Mouse (Mus musculus): ENCODE measurements at regions not wholly inside any gene's neighbourhood (a gene's known extent, or its start where the extent isn't known, plus 50 kb on each side); places are given as distances from the start of the nearest gene placed in this dataset.

DNA sequence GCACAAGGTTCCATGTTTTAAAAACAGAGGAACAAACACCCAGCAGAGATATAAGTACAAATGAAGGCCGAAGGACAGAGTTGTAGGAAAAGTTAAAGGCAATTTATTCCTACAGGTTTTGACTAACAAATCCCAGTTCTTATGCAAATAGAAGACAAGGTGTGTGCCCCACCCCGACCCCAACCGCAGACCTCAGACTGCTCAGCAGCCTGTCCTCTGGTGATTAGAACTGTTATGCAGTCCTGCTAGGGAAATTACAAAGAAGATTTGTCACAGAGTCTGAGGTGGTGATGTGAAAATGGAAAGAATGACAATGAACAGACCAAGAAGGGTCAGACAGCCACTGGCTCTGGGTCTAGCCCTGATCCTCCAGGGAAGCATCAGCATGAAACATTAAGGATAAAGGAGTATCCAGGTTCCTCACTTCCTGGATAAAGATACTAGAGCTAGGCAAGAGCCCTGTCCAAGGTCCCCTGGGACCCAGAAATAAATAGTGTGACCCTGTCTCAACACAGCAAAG, 131.4 kb upstream of the Mpped2 start:
- DNase-seq = no peak

DNA sequence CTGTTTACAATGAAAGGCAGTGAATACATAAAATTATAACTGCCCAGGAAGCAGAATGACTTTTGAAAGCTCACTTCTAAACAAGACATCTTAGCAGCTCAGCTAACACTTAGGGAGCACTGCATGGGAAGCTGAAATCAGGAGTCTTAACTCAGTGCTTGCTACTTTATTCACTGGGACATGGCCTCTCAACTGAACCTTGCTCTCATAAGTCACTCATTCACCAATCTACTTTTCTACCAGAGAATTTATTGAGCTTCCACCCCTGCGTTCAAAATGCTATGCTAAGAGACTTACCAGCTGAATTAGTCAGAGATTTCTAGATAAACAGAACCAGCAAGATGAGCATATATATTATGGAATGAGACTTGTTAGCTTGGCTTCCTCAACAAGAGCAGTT, 122.8 kb upstream of the Mpped2 start:
- no peak for DNase-seq

DNA sequence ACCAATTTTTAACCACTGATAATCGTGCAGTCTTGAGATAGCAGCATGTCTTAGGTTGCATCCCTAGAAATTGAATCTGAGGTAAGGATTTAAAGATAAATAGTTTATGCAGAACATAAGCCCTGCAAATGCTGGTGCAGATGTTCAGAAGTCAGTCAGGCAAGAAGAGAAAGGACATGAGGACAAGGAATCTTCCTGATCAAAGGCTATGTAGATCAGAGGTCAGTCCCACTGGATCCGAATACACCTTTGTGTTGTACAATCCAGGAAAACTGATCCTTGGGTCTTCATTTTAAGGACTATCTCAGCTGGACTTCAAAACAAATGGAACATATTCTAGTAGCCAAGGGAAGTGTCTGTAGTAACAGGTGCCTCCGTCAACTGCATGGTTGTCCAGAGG, 121.7 kb upstream of the Mpped2 start:
- no peak for DNase-seq

DNA sequence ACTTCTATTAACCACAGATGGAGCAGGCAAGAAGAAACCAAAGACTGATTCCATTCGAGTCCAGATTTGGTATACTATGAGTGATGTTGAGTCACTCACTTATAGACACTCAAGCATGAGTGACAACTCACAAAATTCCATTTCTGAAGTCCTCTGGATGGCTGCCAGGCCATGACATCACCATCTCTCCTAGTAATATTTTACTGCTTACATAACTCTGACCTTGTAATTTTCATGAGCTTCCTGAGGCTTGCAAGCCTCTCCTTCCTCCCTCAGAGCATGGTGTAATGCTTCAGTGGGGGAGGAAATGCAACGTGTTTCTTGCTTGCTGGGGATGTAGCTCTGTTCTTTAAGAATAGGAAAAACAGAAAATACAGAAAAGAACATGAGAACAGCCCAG, 121.2 kb upstream of the Mpped2 start:
- no peak for DNase-seq

DNA sequence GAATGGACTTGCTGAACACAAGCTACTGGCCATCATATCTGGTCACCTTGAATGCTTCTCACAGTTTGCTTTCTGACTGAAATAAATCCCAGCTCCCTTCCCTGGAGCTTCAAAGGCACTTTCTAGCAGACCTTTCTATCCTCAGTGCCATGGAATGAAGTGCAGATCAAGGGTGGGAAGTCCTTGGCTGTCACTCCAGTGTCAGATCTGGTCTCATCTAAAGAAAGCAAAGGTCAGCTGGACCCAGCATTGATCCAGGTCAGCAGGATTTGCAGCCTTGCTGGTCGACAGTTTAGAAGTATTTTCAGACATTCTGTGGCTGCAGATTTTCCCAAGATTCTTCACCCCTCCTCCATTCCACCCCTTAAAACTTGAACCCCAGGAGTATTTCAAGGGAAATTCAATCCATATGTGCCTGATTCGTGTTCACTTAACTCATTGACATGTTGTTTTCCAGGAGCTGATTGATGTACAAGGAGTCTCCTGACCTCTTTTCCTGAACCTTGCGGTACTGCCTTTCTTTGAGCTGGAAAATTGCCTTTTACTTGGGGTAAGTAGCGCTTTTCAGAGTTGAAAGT, 116.2 kb upstream of the Mpped2 start:
- no peak for DNase-seq

DNA sequence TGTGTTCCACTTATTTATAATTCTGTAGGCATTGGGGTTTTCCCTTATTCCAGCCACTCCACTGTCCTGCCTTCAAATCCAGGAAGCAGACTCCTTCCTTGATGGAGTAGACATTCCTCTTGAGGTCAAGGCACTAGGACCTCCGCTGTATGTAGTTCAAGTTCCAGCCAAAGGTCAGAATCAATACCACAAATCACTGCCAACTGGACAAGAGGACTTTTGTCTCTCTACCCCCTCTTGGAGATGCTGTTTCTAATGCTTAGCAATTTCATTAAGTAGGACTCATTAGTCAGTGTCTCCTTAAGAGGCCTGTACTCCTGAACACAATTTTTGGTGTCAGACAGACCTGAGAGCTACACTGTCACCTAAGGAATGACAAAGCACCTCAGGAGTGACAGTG, 115.0 kb upstream of the Mpped2 start:
- DNase-seq = no peak

DNA sequence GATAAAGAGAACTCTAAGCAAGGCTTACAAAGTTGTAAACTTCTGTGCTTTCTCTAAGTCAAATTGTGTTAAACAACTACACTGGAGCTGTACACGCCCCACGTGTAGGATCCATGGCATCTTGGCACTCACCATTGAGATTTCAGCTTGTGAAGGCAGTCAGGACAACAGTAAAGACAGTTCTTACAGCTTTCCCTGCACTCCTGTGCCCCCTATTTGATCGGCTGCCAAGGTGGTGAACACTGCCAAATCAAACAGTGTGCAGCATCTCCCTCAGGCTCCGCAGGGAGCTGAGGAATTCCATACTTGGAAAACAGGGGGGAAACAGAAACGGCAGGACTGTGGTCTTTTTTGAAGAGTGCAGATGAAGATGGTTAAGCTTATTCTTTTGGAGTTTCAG, 112.4 kb upstream of the Mpped2 start:
- DNase-seq = no peak

DNA sequence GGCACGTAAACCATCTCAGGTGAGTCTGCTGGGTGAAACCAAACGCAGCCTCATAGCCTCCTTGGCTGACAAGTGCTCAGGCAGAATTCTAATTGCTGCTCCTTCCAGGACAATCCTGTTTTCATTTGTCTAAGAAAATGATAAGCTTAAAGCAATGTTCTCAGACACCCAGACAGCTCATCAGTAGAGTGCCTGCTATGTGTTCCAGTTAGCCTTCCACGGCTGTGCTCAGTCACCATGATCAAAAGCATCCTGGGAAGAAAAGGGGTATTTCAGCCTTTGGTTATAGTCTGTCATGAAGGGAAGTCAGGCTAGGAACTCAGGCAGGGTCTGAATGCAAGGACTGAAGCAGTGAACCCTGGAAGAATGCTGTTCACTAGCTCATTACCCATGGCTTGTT, 71.8 kb upstream of the Mpped2 start:
- DNase-seq = no peak

DNA sequence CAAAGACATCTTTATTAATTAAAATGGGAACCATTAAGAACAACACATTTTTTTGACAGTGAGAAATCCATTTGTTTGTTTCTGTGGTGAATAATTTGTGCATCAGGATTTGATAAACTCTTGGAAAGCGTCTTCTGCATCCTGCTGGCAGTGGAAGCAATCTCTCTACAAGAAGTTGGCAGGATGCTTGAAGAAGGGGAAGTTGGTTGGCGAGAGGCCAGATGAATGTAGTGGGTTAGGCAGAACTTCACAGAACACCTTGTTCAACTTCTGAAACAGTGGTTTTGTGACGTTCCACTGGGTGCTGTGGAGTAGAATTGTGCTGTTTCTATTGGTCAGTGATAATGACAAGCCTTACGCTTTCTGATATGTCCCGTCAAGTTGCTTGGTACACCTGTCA, 70.7 kb upstream of the Mpped2 start:
- no peak for DNase-seq

DNA sequence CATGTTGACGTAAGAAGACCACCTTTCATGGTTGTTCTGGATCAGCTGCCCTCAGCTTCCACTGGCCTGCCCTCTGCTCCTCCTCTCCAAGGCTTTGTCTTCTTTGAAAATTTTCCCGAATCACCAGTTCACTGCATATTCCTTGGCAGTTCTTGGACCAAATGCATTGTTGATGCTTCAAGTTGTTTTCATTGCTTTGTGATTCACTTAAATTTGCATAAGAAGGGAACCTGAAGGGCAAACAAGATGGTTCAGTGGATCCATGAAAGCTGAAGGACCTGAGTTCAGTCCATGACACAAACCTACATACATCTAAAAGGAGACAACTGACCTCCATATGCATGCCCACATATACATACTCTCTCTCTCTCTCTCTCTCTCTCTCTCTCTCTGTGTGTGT, 69.4 kb upstream of the Mpped2 start:
- no peak for DNase-seq

DNA sequence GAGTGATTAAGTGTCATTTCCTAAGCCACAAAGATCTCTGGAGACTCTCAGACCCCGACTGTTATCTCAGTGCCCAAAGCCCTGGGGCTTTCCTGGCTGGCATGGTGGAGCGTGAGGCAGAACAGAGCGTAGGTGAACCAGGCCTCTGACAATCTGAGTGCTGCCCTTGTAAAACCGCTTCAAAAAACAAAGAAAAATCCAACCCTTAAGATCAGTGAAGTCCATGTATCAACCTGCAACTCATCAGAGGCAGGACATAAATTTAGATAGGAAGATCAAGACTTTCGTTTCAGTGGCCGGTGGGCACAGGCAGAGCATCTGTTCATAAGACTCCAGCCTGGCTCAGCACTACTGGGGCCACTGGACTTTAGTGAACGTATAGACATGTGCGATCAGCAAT, 61.1 kb upstream of the Mpped2 start:
- no peak for DNase-seq

Measured in layer of hippocampus, adult 9-11 months (tissue).